In the genomic region with DNA sequence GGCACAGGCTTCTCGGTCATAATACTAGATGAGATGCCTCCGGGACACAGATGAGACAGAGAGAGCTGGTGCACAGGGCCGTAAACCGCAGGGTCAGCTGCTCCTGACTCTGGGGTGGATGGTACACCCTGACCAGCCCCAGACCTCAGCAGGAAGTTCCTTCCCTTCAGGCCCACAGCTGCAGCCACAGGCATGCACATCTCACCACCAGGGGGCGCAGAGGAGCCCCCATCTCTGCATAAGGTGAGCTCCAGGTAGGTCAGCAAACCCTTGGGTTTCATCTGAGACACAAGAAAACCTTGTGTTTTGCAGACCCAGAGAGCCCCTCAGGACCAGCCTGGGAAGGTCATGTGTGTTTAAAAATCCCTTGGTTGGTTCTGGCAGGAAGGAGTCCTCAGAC, we compare ENCODE assay signal across 7 mouse cellular contexts.
A peak's percentile ranks its signal among the peaks of the same experiment; 100 is the strongest.
DNase-seq lines count a peak whose midpoint lies in the region.

No protein-coding gene starts in this region.

- H3K27ac ChIP-seq in embryonic facial prominence, embryonic 10.5 days (replicated peaks), result no peak overlapping the region

- no peaks in the 10 kb centered on the region for H3K9me3 ChIP-seq in embryonic facial prominence, embryonic 10.5 days

- peak; percentile 9 for DNase-seq in layer of hippocampus, adult 11-12 months (ENCODE audit: low spot score)
- DNase-seq in layer of hippocampus, adult 9-10 months (ENCODE audit: low spot score), result no peak
- peak; percentile 45 for DNase-seq in CD4-positive helper T cell, adult 2 months (ENCODE audit: low read depth, low spot score)
- DNase-seq in R1 (ENCODE audit: low read depth, low spot score), result peak; percentile 60
- peak; percentile 75 for DNase-seq in embryonic facial prominence, embryonic 10.5 days (ENCODE audit: low spot score)
- peak; percentile 42 to 54 for DNase-seq in lung, postnatal 4 days
- peak; percentile 71 for DNase-seq in urinary bladder, postnatal 14 days (ENCODE audit: low spot score)

- H3K27me3 ChIP-seq in embryonic facial prominence, embryonic 10.5 days (replicated peaks; ENCODE audit: low read depth, poor library complexity, severe bottlenecking), result peaks cover 98% of the 10 kb centered on the region

- WGBS in embryonic facial prominence, embryonic 10.5 days, result 25% methylated on average over 5 of the region's 5 CpGs

- no peaks in the 10 kb centered on the region for H3K36me3 ChIP-seq in embryonic facial prominence, embryonic 10.5 days (replicated peaks)

- peaks cover 33% of the 10 kb centered on the region for H3K4me1 ChIP-seq in embryonic facial prominence, embryonic 10.5 days

- no peak overlapping the region for H3K4me3 ChIP-seq in embryonic facial prominence, embryonic 10.5 days
